Comparison of ENCODE assay signal across 8 mouse cellular contexts in the genomic region with DNA sequence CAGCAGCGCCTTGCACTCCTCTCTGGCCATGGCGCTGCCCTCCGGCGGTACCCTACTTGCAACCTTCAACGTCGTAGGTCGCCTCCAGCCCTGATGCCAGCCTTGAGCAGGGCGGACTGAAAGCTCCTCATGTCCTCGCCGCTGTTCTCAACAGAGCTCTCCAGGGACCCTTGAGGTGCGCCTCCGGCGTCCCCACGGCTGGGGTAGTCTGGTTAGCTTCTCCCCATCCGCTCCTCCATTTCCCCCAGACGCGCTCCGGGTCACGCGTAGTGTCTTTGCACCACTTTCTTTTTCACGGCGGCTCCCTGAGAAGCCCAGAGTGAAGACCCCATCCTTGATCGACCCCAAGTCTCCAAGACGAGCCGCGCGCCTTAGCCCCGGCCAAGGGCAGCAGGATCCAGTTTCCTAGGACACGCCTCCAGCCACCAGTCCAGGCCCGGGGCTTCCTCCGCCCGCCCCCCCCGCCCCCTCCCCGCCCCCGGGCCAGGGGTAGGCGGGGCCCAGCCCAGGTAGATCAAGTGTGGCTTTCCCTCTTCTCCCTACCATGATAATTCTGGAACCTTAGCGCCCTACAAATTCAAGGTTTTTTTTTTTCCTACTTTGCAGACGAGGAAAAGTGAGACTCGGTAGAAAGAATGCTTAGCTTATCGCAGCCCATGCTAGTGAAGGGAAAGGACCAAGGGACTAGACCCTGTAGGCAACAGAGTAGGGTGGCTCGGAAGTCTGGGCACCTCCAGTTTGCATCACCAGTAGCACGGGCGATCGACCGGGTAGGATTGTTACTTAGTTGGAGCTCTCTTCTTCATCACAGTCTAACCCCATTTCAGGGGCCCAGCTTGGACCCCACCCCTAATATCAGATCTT. TPM values are rescaled to one million over a fixed set of nuclear protein-coding genes. Genes with fewer than 3 reads are reported as not detected.
DNase-seq lines count a peak whose midpoint lies in the region; ATAC-seq and TF ChIP-seq lines count a peak whose summit lies in the region.

A gene (minus strand): TSS at position 392 of the 864 bp plus-strand sequence.

- no peak for TF ChIP-seq CTCF in left cerebral cortex, adult 2 months (IDR thresholded peaks at IDR 0.05)
- TF ChIP-seq CTCF in kidney, postnatal 0 days (IDR thresholded peaks at IDR 0.05; ENCODE audit: low read depth): no peak

- peak within 1 kb of the TSS; percentile 89 for H3K9ac ChIP-seq in heart, embryonic 12.5 days
- peak within 1 kb of the TSS; percentile 52 for H3K9ac ChIP-seq in kidney, postnatal 0 days (ENCODE audit: low read depth, low read length)

- peaks cover 26% of the 10 kb centered on the region for H3K27me3 ChIP-seq in heart, embryonic 12.5 days (replicated peaks)
- H3K27me3 ChIP-seq in kidney, postnatal 0 days (ENCODE audit: insufficient read depth, low read length): peaks cover 26% of the 10 kb centered on the region

- ATAC-seq in heart, embryonic 12.5 days (ENCODE audit: insufficient number of reproducible peaks, low FRiP score): peak; percentile 81
- peak; percentile 78 for ATAC-seq in kidney, postnatal 0 days (replicated peaks; ENCODE audit: low FRiP score, low read depth)

- no peak for DNase-seq in left cerebral cortex, adult 2 months (ENCODE audit: extremely low spot score in 1 of 2, low spot score in 2 of 2)
- no peak for DNase-seq in left cerebral cortex, postnatal 36 days (ENCODE audit: low spot score in 2 of 2)
- peak; percentile 87 for DNase-seq in embryo, embryonic 9.5 days (ENCODE audit: extremely low spot score)
- DNase-seq in kidney, postnatal 0 days (ENCODE audit: low spot score): peak; percentile 54
- peak; percentile 64 for DNase-seq in lung, postnatal 36 days
- DNase-seq in retina, embryonic 14.5 days (ENCODE audit: low spot score): peak; percentile 69
- no peak for DNase-seq in layer of hippocampus, adult 9-11 months

- H3K27ac ChIP-seq in left cerebral cortex, adult 2 months: peak within 1 kb of the TSS; percentile 84
- H3K27ac ChIP-seq in heart, embryonic 12.5 days (ENCODE audit: poor library complexity, severe bottlenecking): peak within 1 kb of the TSS; percentile 76
- 0 out of 2 replicates have a peak within 1 kb of the TSS, but pooled peaks have one; percentile 32 for H3K27ac ChIP-seq in kidney, postnatal 0 days

- H3K9me3 ChIP-seq in heart, embryonic 12.5 days (replicated peaks): no peaks in the 10 kb centered on the region
- no peaks in the 10 kb centered on the region for H3K9me3 ChIP-seq in kidney, postnatal 0 days (replicated peaks; ENCODE audit: low read length)

- H3K4me3 ChIP-seq in left cerebral cortex, adult 2 months: peak within 1 kb of the TSS; percentile 93
- H3K4me3 ChIP-seq in heart, embryonic 12.5 days: peak within 1 kb of the TSS; percentile 88
- H3K4me3 ChIP-seq in kidney, postnatal 0 days (replicated peaks; ENCODE audit: low read depth, low read length): peak within 1 kb of the TSS; percentile 72

- peak within 1 kb of the TSS; percentile 100 for H3K4me2 ChIP-seq in heart, embryonic 12.5 days
- peak within 1 kb of the TSS; percentile 88 for H3K4me2 ChIP-seq in kidney, postnatal 0 days (ENCODE audit: low read length)

- intact Hi-C loops in left cerebral cortex, adult 2 months (cut with DNase I): loop anchor here (2.0 kb wide), 1 partner anchor 31 kb away; no protein-coding TSS in a partner anchor
- intact Hi-C loops in left cerebral cortex, postnatal 36 days (cut with DNase I): loop anchor here (2.0 kb wide), 1 partner anchor 31 kb away; no protein-coding TSS in a partner anchor

- H3K36me3 ChIP-seq in heart, embryonic 12.5 days: no peaks in the 10 kb centered on the region
- no peaks in the 10 kb centered on the region for H3K36me3 ChIP-seq in kidney, postnatal 0 days (ENCODE audit: insufficient read depth, low read length)

- peaks cover 29% of the 10 kb centered on the region for H3K4me1 ChIP-seq in heart, embryonic 12.5 days (replicated peaks)
- 0 out of 2 replicates have a peak, but pooled peaks cover 4% of the 10 kb centered on the region for H3K4me1 ChIP-seq in kidney, postnatal 0 days (replicated peaks; ENCODE audit: insufficient read depth, low read length)

- under 1% methylated on average over 45 of the region's 45 CpGs for WGBS in heart, embryonic 12.5 days
- WGBS in kidney, postnatal 0 days: under 1% methylated on average over 45 of the region's 45 CpGs

RNA-seq across cellular contexts. Expression of the gene that starts here (rescaled TPM):
- total RNA-seq in left cerebral cortex, adult 2 months (2021): under 1 TPM; 0.38 to 0.40 TPM
- under 1 TPM; 0.57 TPM for total RNA-seq in left cerebral cortex, postnatal 36 days (2021)
- 0.82 TPM in 2 replicates for polyA plus RNA-seq in heart, embryonic 12.5 days (2016; fragmentation: Nextera tagmentation; extraction: Ambion mirVana)
- polyA plus RNA-seq in kidney, postnatal 0 days (2015; fragmentation: Nextera tagmentation; extraction: Ambion mirVana): 0.05 and 0.11 TPM in 2 replicates

Comparison
In these comparisons a context has a peak if more than half of its experiments do, and no peak if none do; other contexts are left out.
1. Peak in ATAC-seq, H3K4me3 ChIP-seq, H3K27ac ChIP-seq, H3K9ac ChIP-seq and H3K4me2 ChIP-seq in heart, embryonic 12.5 days; RNA of the gene not detected or under 1 TPM.
2. Peak in DNase-seq, ATAC-seq, H3K4me3 ChIP-seq, H3K27ac ChIP-seq, H3K9ac ChIP-seq and H3K4me2 ChIP-seq in kidney, postnatal 0 days; RNA of the gene not detected or under 1 TPM.
3. DNase-seq: peak in embryo, embryonic 9.5 days (single experiment), lung, postnatal 36 days (single experiment) and retina, embryonic 14.5 days (single experiment); none in left cerebral cortex, adult 2 months (0 of 2), left cerebral cortex, postnatal 36 days (0 of 2) and layer of hippocampus, adult 9-11 months (single experiment).
4. H3K27ac ChIP-seq: peak in every context shown above with its lines; median percentile 84 in left cerebral cortex, adult 2 months; 76 in heart, embryonic 12.5 days; 32 in kidney, postnatal 0 days.
5. Peak in every context shown above with its lines, with median percentiles within 50 percentile points of each other: H3K4me3 ChIP-seq.